Mouse (Mus musculus) MEL (cell line): ENCODE results near the gene Thsd7b. TPM values are rescaled to one million over a fixed set of nuclear protein-coding genes. Genes with fewer than 3 reads are reported as not detected.

Experiments
- DNase-seq: peaks from one replicate; pipeline ENCODE4 v3.0.0; 2011; ENCODE audit warnings: low read depth, low spot score
- H3K27ac ChIP-seq: 2 replicates; pipeline ENCODE4 v1.5.1; 2012; ENCODE audit warnings: low read depth, mild to moderate bottlenecking, control low read depth, low read length, moderate library complexity; ENCODE audit not compliant: control insufficient read depth
- H3K27me3 ChIP-seq, 2 experiments: fragments of 150-350 bp in 1 of 2; sonication (generic) in 1 of 2; 2 replicates each; pipeline ENCODE4 v1.6.1; 2012; ENCODE audit warnings: low read length in 2 of 2, mild to moderate bottlenecking in 2 of 2, improper control_type of control experiment in 1 of 2, moderate library complexity in 1 of 2; ENCODE audit not compliant: insufficient read depth in 2 of 2, control insufficient read depth in 1 of 2
- H3K36me3 ChIP-seq, 2 experiments: 2 replicates each; pipeline ENCODE4 v1.6.1; 2012 to 2014; ENCODE audit warnings: low read length in 2 of 2, improper control_type of control experiment in 1 of 2, inconsistent platforms in 1 of 2, mild to moderate bottlenecking in 1 of 2; ENCODE audit not compliant: insufficient read depth in 2 of 2, control insufficient read depth in 1 of 2
- H3K4me1 ChIP-seq, 2 experiments: fragments of 150-350 bp in 1 of 2; sonication (generic) in 1 of 2; 2 replicates each; pipeline ENCODE4 v1.6.1; 2012; ENCODE audit warnings: low read length in 2 of 2, improper control_type of control experiment in 1 of 2, mild to moderate bottlenecking in 1 of 2; ENCODE audit not compliant: insufficient read depth in 2 of 2, control insufficient read depth in 1 of 2
- H3K4me3 ChIP-seq, 2 experiments: fragments of 150-350 bp in 1 of 2; sonication (generic) in 1 of 2; 2 replicates each; pipeline ENCODE4 v1.5.1; 2012; ENCODE audit warnings: low read depth in 2 of 2, low read length in 2 of 2, mild to moderate bottlenecking in 2 of 2, moderate library complexity in 2 of 2, control low read depth in 1 of 2, improper control_type of control experiment in 1 of 2; ENCODE audit not compliant: control insufficient read depth in 1 of 2, insufficient read depth in 1 of 2
- H3K79me2 ChIP-seq: 2 replicates; pipeline ENCODE4 v1.6.1; 2012; ENCODE audit warnings: mild to moderate bottlenecking, low read length, moderate library complexity; ENCODE audit not compliant: control insufficient read depth, poor library complexity, insufficient read depth
- H3K9ac ChIP-seq: 2 replicates; pipeline ENCODE4 v1.6.1; 2012; ENCODE audit warnings: low read depth, mild to moderate bottlenecking, control low read depth, low read length, moderate library complexity; ENCODE audit not compliant: control insufficient read depth, poor library complexity, severe bottlenecking
- H3K9me3 ChIP-seq: fragments of 150-350 bp; sonication (generic); replicated peaks from 2 replicates; pipeline ENCODE4 v1.6.1; 2012; ENCODE audit warnings: mild to moderate bottlenecking, low read length, improper control_type of control experiment, moderate library complexity; ENCODE audit not compliant: insufficient read depth
- BHLHE40 ChIP-seq: IDR thresholded peaks from 2 replicates; pipeline ENCODE4 v1.6.1; 2012; ENCODE audit warnings: low read depth, mild to moderate bottlenecking, inconsistent platforms, low read length, improper control_type of control experiment, borderline replicate concordance
- CHD1 ChIP-seq: IDR thresholded peaks from 2 replicates; pipeline ENCODE4 v1.6.1; 2012; ENCODE audit warnings: low read depth, mild to moderate bottlenecking, inconsistent platforms, low read length, improper control_type of control experiment
- E2F4 ChIP-seq: IDR thresholded peaks from 2 replicates; pipeline ENCODE4 v1.6.1; 2011; ENCODE audit warnings: low read depth, low read length, improper control_type of control experiment, borderline replicate concordance
- ELF1 ChIP-seq: IDR thresholded peaks from 2 replicates; pipeline ENCODE4 v1.6.1; 2014; ENCODE audit warnings: low read depth, mild to moderate bottlenecking, inconsistent platforms, low read length, improper control_type of control experiment, moderate library complexity
- ETS1 ChIP-seq: IDR thresholded peaks from 2 replicates; pipeline ENCODE4 v1.6.1; 2012; ENCODE audit warnings: low read depth, mild to moderate bottlenecking, inconsistent platforms, low read length, improper control_type of control experiment, moderate library complexity
- GABPA ChIP-seq: IDR thresholded peaks from 2 replicates; pipeline ENCODE4 v1.6.1; 2012; ENCODE audit warnings: low read depth, mild to moderate bottlenecking, inconsistent platforms, low read length, improper control_type of control experiment, moderate library complexity
- MAFK ChIP-seq: IDR thresholded peaks from 2 replicates; pipeline ENCODE4 v1.6.1; 2011; ENCODE audit warnings: low read depth, mild to moderate bottlenecking, low read length, improper control_type of control experiment, borderline replicate concordance
- MAX ChIP-seq: IDR thresholded peaks from 2 replicates; pipeline ENCODE4 v1.6.1; 2011; ENCODE audit warnings: low read length, improper control_type of control experiment
- MAZ ChIP-seq: IDR thresholded peaks from 2 replicates; pipeline ENCODE4 v1.6.1; 2012; ENCODE audit warnings: low read depth, mild to moderate bottlenecking, inconsistent platforms, low read length, improper control_type of control experiment
- MYB ChIP-seq: IDR thresholded peaks from 2 replicates; pipeline ENCODE4 v1.6.1; 2011; ENCODE audit warnings: mild to moderate bottlenecking, low read depth, low read length, improper control_type of control experiment
- POLR2AphosphoS2 ChIP-seq: IDR thresholded peaks from 2 replicates; pipeline ENCODE4 v1.6.1; 2011; ENCODE audit warnings: low read length, improper control_type of control experiment
- POLR2AphosphoS5 ChIP-seq: IDR thresholded peaks from 2 replicates; pipeline ENCODE4 v1.6.1; 2012; ENCODE audit warnings: low read depth, borderline replicate concordance, mild to moderate bottlenecking, inconsistent platforms, low read length, moderate library complexity, mixed read lengths
- RAD21 ChIP-seq: IDR thresholded peaks from 2 replicates; pipeline ENCODE4 v1.6.1; 2011; ENCODE audit warnings: mild to moderate bottlenecking, low read depth, low read length, improper control_type of control experiment
- RCOR1 ChIP-seq: IDR thresholded peaks from 2 replicates; pipeline ENCODE4 v1.6.1; 2012; ENCODE audit warnings: low read depth, mild to moderate bottlenecking, inconsistent platforms, low read length, improper control_type of control experiment
- TAL1 ChIP-seq: IDR thresholded peaks from 2 replicates; pipeline ENCODE4 v1.6.1; 2012; ENCODE audit warnings: mild to moderate bottlenecking, inconsistent platforms, low read length, moderate library complexity, mixed read lengths
- TBP ChIP-seq: IDR thresholded peaks from 2 replicates; pipeline ENCODE4 v1.8.0; 2011; ENCODE audit warnings: low read depth, low read length, improper control_type of control experiment
- USF2 ChIP-seq, 2 experiments: IDR thresholded peaks; 2 replicates each; pipeline ENCODE4 v1.6.1; 2011 to 2012; ENCODE audit warnings: improper control_type of control experiment in 2 of 2, low read length in 2 of 2, borderline replicate concordance in 1 of 2, inconsistent platforms in 1 of 2, low read depth in 1 of 2, mild to moderate bottlenecking in 1 of 2; ENCODE audit not compliant: insufficient read depth in 1 of 2
- ZC3H11A ChIP-seq: IDR thresholded peaks from 2 replicates; pipeline ENCODE4 v1.6.1; 2012; ENCODE audit warnings: low read depth, mild to moderate bottlenecking, inconsistent platforms, low read length, improper control_type of control experiment
- ZKSCAN1 ChIP-seq: IDR thresholded peaks from 2 replicates; pipeline ENCODE4 v1.6.1; 2012; ENCODE audit warnings: low read depth, mild to moderate bottlenecking, inconsistent platforms, low read length, improper control_type of control experiment, moderate library complexity
- ZNF384 ChIP-seq: IDR thresholded peaks from 2 replicates; pipeline ENCODE4 v1.6.1; 2012; ENCODE audit warnings: low read depth, mild to moderate bottlenecking, inconsistent platforms, low read length, improper control_type of control experiment
- polyA plus RNA-seq, 2 experiments: library from polyadenylated mRNA; stranded (reverse) in 1 of 2; unstranded in 1 of 2; fragments of >175 nt in 1 of 2; fragments of >200 nt in 1 of 2; gene quantifications; 2 replicates each; pipeline versions ENCODE4 v1.2.1 to v1.2.4; 2012; ENCODE audit warnings: low replicate concordance in 2 of 2, low read depth in 1 of 2; ENCODE audit not compliant: insufficient read length in 2 of 2, insufficient read depth in 1 of 2, missing spikeins in 1 of 2
- total RNA-seq: library from RNA; depleted of rRNA; stranded (reverse); fragments of 300-350 nt; gene quantifications from 2 replicates; pipeline ENCODE4 v1.2.3, GENCODE M21; 2012

The Thsd7b gene
- total and polyA plus RNA-seq, 3 experiments = not detected

- Histone ChIP-seq H3K27me3 (no peaks in the 10 kb centered on the region), H3K9me3 (no peaks in the 10 kb centered on the region)
- no peak for TF ChIP-seq RAD21
- TF ChIP-seq ELF1 = no peak
- no peak for TF ChIP-seq ZKSCAN1
Observed at GRCm38 (mm10) chr1:129678851-129679250, 405.7 kb downstream of the Thsd7b start.

GRCm38 (mm10) chr1:129705701-129706100 lies 432.6 kb downstream of the Thsd7b start:
- Histone ChIP-seq H3K9me3 (no peaks in the 10 kb centered on the region), H3K4me3 (no peak overlapping the region), H3K9ac (no peak overlapping the region)

More at GRCm38 (mm10) chr1:129678851-129679250, 405.7 kb downstream of the Thsd7b start:
- Histone ChIP-seq H3K79me2 (no peaks in the 10 kb centered on the region), H3K4me1 (no peaks in the 10 kb centered on the region), H3K27ac (no peak overlapping the region), H3K4me3 (no peak overlapping the region), H3K9ac (no peak overlapping the region), H3K36me3 (no peaks in the 10 kb centered on the region)
- DNase-seq = no peak

GRCm38 (mm10) chr1:129712706-129713105 lies 439.6 kb downstream of the Thsd7b start:
- Histone ChIP-seq H3K9me3 (no peaks in the 10 kb centered on the region), H3K9ac (no peak overlapping the region), H3K4me3 (no peak overlapping the region), H3K79me2 (no peaks in the 10 kb centered on the region), H3K36me3 (no peaks in the 10 kb centered on the region), H3K27me3 (no peaks in the 10 kb centered on the region; a peak in 1 of 4 replicates), H3K4me1 (no peaks in the 10 kb centered on the region), H3K27ac (no peak overlapping the region)
- TF ChIP-seq CHD1 (no peak), ELF1 (no peak), GABPA (no peak), MAFK (no peak), POLR2AphosphoS5 (no peak), ETS1 (no peak), POLR2AphosphoS2 (no peak), BHLHE40 (no peak), ZKSCAN1 (no peak), RAD21 (no peak), ZC3H11A (no peak), E2F4 (no peak), USF2 (IDR thresholded peaks at IDR 0.05; ENCODE audit: borderline replicate concordance in 1 of 2, insufficient read depth in 1 of 2, low read depth in 1 of 2, low read length in 2 of 2) (no peak), TAL1 (no peak), MAZ (no peak), RCOR1 (no peak), ZNF384 (no peak)
- no peak for DNase-seq

More at GRCm38 (mm10) chr1:129705701-129706100, 432.6 kb downstream of the Thsd7b start:
- no peak overlapping the region for H3K27ac ChIP-seq
- H3K27me3 ChIP-seq = no peaks in the 10 kb centered on the region
- DNase-seq = no peak
- no peaks in the 10 kb centered on the region for H3K36me3 ChIP-seq
- no peaks in the 10 kb centered on the region for H3K4me1 ChIP-seq
- H3K79me2 ChIP-seq = no peaks in the 10 kb centered on the region
- TF ChIP-seq MAX (no peak), MYB (no peak), TBP (no peak), ETS1 (no peak)
